Mouse (Mus musculus) midbrain, embryonic 14.5 days (tissue): ENCODE measurements around the gene 6430548M08Rik. TPM values are rescaled to one million over a fixed set of nuclear protein-coding genes. Genes with fewer than 3 reads are reported as not detected.

Experiments
- ATAC-seq: fragments of 200-750 bp; cut with Nextera tagmentation; 2 replicates; pipeline ENCODE4 v1.8.0; 2017; ENCODE audit warnings: moderate number of reproducible peaks, moderate library complexity; ENCODE audit not compliant: low FRiP score, low TSS enrichment
- DNase-seq: peaks from one replicate; pipeline ENCODE4 v3.0.0-alpha.2; 2015
- H3K27ac ChIP-seq: fragments of 300-500 bp; sonication (generic); replicated peaks from 2 replicates; pipeline ENCODE4 v1.5.1; 2014; ENCODE audit warnings: mild to moderate bottlenecking, low read depth, low read length, moderate library complexity
- H3K27me3 ChIP-seq: fragments of 300-500 bp; sonication (generic); 2 replicates; pipeline ENCODE4 v1.6.1; 2014; ENCODE audit warnings: low read length, control low read depth, mixed read lengths; ENCODE audit not compliant: control insufficient read depth, insufficient read depth
- H3K36me3 ChIP-seq: fragments of 300-500 bp; sonication (generic); 2 replicates; pipeline ENCODE4 v1.6.1; 2014; ENCODE audit warnings: low read length, control low read depth; ENCODE audit not compliant: control insufficient read depth, insufficient read depth
- H3K4me1 ChIP-seq: fragments of 300-500 bp; sonication (generic); 2 replicates; pipeline ENCODE4 v1.6.1; 2014; ENCODE audit warnings: mild to moderate bottlenecking, antibody characterized with exemption, low read length, control low read depth; ENCODE audit not compliant: control insufficient read depth, insufficient read depth
- H3K4me2 ChIP-seq: fragments of 300-500 bp; sonication (generic); 2 replicates; pipeline ENCODE4 v1.6.1; 2014; ENCODE audit warnings: mild to moderate bottlenecking, low read length, moderate library complexity
- H3K4me3 ChIP-seq: fragments of 300-500 bp; sonication (generic); replicated peaks from 2 replicates; pipeline ENCODE4 v1.5.1; 2014; ENCODE audit warnings: low read depth, low read length
- H3K9ac ChIP-seq: fragments of 300-500 bp; sonication (generic); replicated peaks from 2 replicates; pipeline ENCODE4 v1.6.1; 2014; ENCODE audit warnings: mild to moderate bottlenecking, low read length, moderate library complexity
- H3K9me3 ChIP-seq: fragments of 300-500 bp; sonication (generic); 2 replicates; pipeline ENCODE4 v1.6.1; 2016; ENCODE audit warnings: low read length, control low read depth, mixed read lengths; ENCODE audit not compliant: control insufficient read depth
- WGBS: fragments of 180-500 bp; shearing (Covaris S2); extraction: QIAGEN DNeasy Blood & Tissue Kit; methylation state at CpG from one replicate; pipeline ENCODE4 v1.1.7; 2014; 5-methylcytosine and 5-hydroxymethylcytosine counted together
- polyA plus RNA-seq: library from polyadenylated mRNA; unstranded; fragments of >200 nt; fragmentation: Nextera tagmentation; extraction: Ambion mirVana; gene quantifications from 2 replicates; pipeline ENCODE4 v1.2.1, GENCODE M21; 2014

6430548M08Rik gene
- polyA plus RNA-seq, 1 experiment from 2014 or later = 35.5 TPM

GRCm38 (mm10) chr8:120100388-120101067 lies 13.4 kb upstream of the 6430548M08Rik start:
- Histone ChIP-seq H3K9me3 (no peaks in the 10 kb centered on the region), H3K36me3 (no peaks in the 10 kb centered on the region), H3K9ac (peak overlapping the region; percentile 93), H3K4me1 (peaks cover 20% of the 10 kb centered on the region), H3K4me2 (peak overlapping the region; percentile 94), H3K4me3 (peak overlapping the region; percentile 91), H3K27me3 (no peaks in the 10 kb centered on the region), H3K27ac (peak overlapping the region; percentile 94)
- no peak for DNase-seq
- 8% methylated on average over 25 of the region's 25 CpGs for WGBS
- no peak for ATAC-seq

GRCm38 (mm10) chr8:120101068-120101972 lies 12.6 kb upstream of the 6430548M08Rik start, which contains the start of gene Zdhhc7:
TSS of gene Zdhhc7 (minus strand) at chr8:120101482.
- Histone ChIP-seq H3K9me3 (no peaks in the 10 kb centered on the region), H3K9ac (peak within 1 kb of the TSS; percentile 93), H3K27ac (peak within 1 kb of the TSS; percentile 94), H3K27me3 (no peaks in the 10 kb centered on the region), H3K4me3 (peak within 1 kb of the TSS; percentile 91), H3K4me2 (peak within 1 kb of the TSS; percentile 94), H3K4me1 (peaks cover 20% of the 10 kb centered on the region), H3K36me3 (no peaks in the 10 kb centered on the region)
- under 1% methylated on average over 88 of the region's 88 CpGs for WGBS
- ATAC-seq = peak; percentile 81
- DNase-seq = peak; percentile 87

- WGBS = 93% methylated on average over 9 of the region's 9 CpGs
- H3K9ac ChIP-seq = no peak overlapping the region
- no peak overlapping the region for H3K4me3 ChIP-seq
These were observed 10.0 kb upstream of the 6430548M08Rik start for GRCm38 (mm10) chr8:120103916-120104315.

GRCm38 (mm10) chr8:120104721-120105272 lies 9.2 kb upstream of the 6430548M08Rik start:
- Histone ChIP-seq H3K9me3 (no peaks in the 10 kb centered on the region), H3K9ac (no peak overlapping the region), H3K36me3 (0 out of 2 replicates have a peak, but pooled peaks cover 2% of the 10 kb centered on the region), H3K27me3 (no peaks in the 10 kb centered on the region), H3K4me2 (no peak overlapping the region), H3K4me1 (peaks cover 18% of the 10 kb centered on the region), H3K4me3 (no peak overlapping the region), H3K27ac (no peak overlapping the region)
- 70% methylated on average over 9 of the region's 9 CpGs for WGBS
- DNase-seq (no peak), ATAC-seq (no peak)

More at GRCm38 (mm10) chr8:120103916-120104315, 10.0 kb upstream of the 6430548M08Rik start:
- DNase-seq (no peak), ATAC-seq (no peak)
- no peaks in the 10 kb centered on the region for H3K9me3 ChIP-seq
- peaks cover 20% of the 10 kb centered on the region for H3K4me1 ChIP-seq
- no peak overlapping the region for H3K27ac ChIP-seq
- 0 out of 2 replicates have a peak, but pooled peaks cover 2% of the 10 kb centered on the region for H3K36me3 ChIP-seq
- no peaks in the 10 kb centered on the region for H3K27me3 ChIP-seq
- no peak overlapping the region for H3K4me2 ChIP-seq

- Histone ChIP-seq H3K27ac (no peak overlapping the region), H3K27me3 (no peaks in the 10 kb centered on the region), H3K36me3 (0 out of 2 replicates have a peak, but pooled peaks cover 2% of the 10 kb centered on the region), H3K4me1 (peaks cover 6% of the 10 kb centered on the region; the same call in 1 of the 2 replicates), H3K4me3 (no peak overlapping the region), H3K9ac (no peak overlapping the region), H3K9me3 (no peaks in the 10 kb centered on the region), H3K4me2 (no peak overlapping the region)
- ATAC-seq (no peak), DNase-seq (no peak)
- 73% methylated on average over 3 of the region's 3 CpGs for WGBS
These were observed 4.8 kb upstream of the 6430548M08Rik start for GRCm38 (mm10) chr8:120109149-120109548.

- no peak overlapping the region for H3K27ac ChIP-seq
- H3K36me3 ChIP-seq = 0 out of 2 replicates have a peak, but pooled peaks cover 2% of the 10 kb centered on the region
- no peak overlapping the region for H3K4me3 ChIP-seq
- 87% methylated on average over 4 of the region's 4 CpGs for WGBS
- H3K4me1 ChIP-seq = peaks cover 14% of the 10 kb centered on the region
- no peak for DNase-seq
- H3K9ac ChIP-seq = no peak overlapping the region
- H3K27me3 ChIP-seq = peaks cover 4% of the 10 kb centered on the region; the same call in 1 of the 2 replicates
- H3K4me2 ChIP-seq = no peak overlapping the region
- no peak for ATAC-seq
- no peaks in the 10 kb centered on the region for H3K9me3 ChIP-seq
These were observed 3.0 kb upstream of the 6430548M08Rik start for GRCm38 (mm10) chr8:120110966-120111365.

- Histone ChIP-seq H3K9me3 (no peaks in the 10 kb centered on the region), H3K4me2 (no peak overlapping the region), H3K36me3 (0 out of 2 replicates have a peak, but pooled peaks cover 2% of the 10 kb centered on the region), H3K4me3 (no peak overlapping the region), H3K27me3 (peaks cover 7% of the 10 kb centered on the region; the same call in 1 of the 2 replicates), H3K9ac (no peak overlapping the region), H3K27ac (no peak overlapping the region), H3K4me1 (peaks cover 14% of the 10 kb centered on the region)
- ATAC-seq (no peak), DNase-seq (no peak)
- 68% methylated on average over 3 of the region's 4 CpGs for WGBS
These were observed 2.6 kb upstream of the 6430548M08Rik start for GRCm38 (mm10) chr8:120111382-120111781.

GRCm38 (mm10) chr8:120112535-120112934 lies 1.4 kb upstream of the 6430548M08Rik start:
- DNase-seq (no peak), ATAC-seq (no peak)
- no peaks in the 10 kb centered on the region for H3K9me3 ChIP-seq
- peaks cover 14% of the 10 kb centered on the region for H3K4me1 ChIP-seq
- no peak overlapping the region for H3K9ac ChIP-seq
- 89% methylated on average over 5 of the region's 5 CpGs for WGBS
- no peak overlapping the region for H3K27ac ChIP-seq
- H3K4me3 ChIP-seq = no peak overlapping the region
- peaks cover 7% of the 10 kb centered on the region; the same call in 1 of the 2 replicates for H3K27me3 ChIP-seq
- 0 out of 2 replicates have a peak, but pooled peaks cover 2% of the 10 kb centered on the region for H3K36me3 ChIP-seq
- no peak overlapping the region for H3K4me2 ChIP-seq
